Mouse (Mus musculus): ENCODE results near the gene Tbcc. TPM values are rescaled to one million over a fixed set of nuclear protein-coding genes. Genes with fewer than 3 reads are reported as not detected.
"Not testable (repeated sequence)": the region's sequence is repeated elsewhere in the genome, so short reads cannot be mapped to it uniquely, and the experiment has no call there.

Gene Tbcc
- total RNA-seq (2015; ENCODE audit: low replicate concordance), result 3.2 and 7.5 TPM in 2 replicates
- 1.1 and 2.7 TPM in 2 replicates for total RNA-seq (2017; ENCODE audit: low replicate concordance)

DNA sequence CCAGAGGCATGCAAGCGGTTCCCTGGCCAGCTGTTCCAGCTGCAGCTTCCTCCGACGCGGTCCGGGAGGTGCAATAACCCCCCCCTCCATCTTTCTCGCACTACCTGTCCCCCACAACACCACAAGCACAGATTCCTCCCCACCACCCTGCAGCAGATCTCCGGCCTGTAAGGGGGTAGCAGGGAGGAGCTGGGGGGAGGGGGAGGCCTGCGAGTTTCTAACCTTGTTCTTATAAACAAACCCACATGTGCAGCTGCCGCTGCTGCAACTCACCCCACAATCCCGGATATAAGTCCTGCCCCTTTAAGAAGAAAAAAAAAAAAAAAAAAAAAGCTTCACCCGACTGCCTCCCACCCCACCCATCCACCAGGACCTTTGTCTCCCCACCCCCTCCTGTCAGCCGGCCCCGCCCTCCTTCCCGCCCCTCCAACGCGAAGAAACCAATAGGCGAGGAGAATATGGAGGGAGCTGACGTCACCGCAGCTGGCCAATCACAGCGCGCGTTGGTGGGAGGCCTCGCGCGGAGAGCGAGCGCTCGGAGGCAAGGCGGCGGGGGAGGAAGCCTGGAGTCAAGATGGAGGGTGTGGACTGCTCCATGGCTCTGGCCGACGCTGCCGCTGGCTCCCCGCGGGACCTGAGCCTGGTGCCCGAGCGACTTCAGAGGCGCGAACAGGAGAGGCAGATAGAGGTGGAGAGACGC, at the start of gene Tbcc:
Tbcc (plus strand) TSS at position 569 of the 700 bp plus-strand sequence.
- ATAC-seq (replicated peaks; ENCODE audit: low FRiP score, poor library complexity, severe bottlenecking), result peak; percentile 92

DNA sequence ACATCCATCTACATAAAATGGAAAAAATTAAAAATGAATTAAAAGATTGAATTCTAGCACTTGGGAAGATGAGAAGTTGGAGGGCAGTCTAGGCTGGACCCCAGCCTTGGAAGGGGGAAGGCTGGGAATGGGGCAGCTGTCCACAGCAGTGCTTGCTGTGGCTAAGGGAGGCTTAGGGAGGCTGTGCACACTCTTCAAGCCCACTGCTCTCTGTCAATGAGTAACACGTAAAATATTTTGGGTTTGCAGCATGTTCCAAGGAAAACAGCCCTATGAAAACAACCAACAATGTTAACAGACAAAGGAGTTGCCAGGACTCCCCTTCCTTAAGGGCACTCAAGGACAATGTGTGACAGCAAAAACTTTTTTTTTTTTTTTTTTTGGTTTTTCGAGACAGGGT, 47.5 kb upstream of the Tbcc start:
- ATAC-seq (replicated peaks; ENCODE audit: low FRiP score, poor library complexity, severe bottlenecking), result no peak

DNA sequence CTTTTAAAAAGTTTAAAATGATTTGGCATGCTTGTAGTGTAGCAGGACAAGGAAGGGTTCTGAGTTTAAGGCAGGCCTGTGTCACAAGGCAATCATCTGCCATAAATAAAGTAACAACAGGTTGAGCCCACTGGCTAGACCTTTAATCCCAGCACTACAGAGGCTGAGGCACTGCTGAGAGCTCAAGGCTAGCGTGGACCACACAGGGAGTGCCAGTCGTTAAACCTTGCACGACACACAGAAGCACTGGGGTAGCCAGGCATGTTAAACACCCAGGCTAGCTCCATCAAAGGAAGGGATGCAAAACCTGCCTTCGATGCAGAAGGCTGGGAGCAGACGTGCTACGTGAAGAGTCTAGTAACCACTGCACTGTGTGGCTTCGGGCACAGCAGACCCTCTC, 46.8 kb upstream of the Tbcc start:
- no peak for ATAC-seq (replicated peaks; ENCODE audit: low FRiP score, poor library complexity, severe bottlenecking)

DNA sequence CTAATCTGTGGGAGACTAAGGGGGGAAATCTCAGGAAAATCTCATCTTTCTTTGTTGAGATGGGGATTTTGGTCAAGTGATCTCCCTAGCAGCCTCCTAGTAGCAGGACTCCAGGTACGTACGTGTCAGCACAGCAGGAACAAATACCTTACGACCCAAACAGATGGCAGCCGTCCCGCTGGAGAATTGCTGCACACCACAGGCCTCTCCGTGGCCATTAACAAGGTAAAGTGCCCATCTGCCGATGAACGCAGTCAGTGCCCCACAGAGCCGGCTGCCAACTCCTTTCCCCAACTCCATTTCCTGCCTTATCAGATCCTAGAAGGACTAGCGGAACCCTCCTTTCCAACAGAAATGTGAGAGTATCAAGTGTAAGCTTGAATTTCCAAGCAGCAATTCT, 45.7 kb upstream of the Tbcc start:
- ATAC-seq (replicated peaks; ENCODE audit: low FRiP score, poor library complexity, severe bottlenecking), result no peak

DNA sequence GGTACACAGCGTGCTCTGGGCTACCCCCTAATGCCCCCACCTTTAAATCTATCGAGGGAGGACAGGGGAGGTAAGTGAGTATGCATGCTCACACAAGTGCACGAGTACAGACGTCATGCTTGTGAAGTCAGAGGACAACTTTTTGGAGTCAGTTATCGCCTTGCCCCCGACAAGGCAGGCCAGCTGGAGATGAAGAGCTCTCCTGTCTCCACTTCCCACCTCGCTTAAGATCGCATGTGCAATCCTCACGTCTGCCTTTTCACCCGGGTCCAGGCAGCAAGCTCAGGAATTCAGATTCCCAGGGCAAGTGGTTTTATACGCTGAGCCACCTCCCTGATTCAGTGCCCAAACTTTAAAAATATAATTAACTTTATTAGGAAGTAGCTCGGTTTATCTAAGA, 45.2 kb upstream of the Tbcc start:
- ATAC-seq (replicated peaks; ENCODE audit: low FRiP score, poor library complexity, severe bottlenecking), result no peak

DNA sequence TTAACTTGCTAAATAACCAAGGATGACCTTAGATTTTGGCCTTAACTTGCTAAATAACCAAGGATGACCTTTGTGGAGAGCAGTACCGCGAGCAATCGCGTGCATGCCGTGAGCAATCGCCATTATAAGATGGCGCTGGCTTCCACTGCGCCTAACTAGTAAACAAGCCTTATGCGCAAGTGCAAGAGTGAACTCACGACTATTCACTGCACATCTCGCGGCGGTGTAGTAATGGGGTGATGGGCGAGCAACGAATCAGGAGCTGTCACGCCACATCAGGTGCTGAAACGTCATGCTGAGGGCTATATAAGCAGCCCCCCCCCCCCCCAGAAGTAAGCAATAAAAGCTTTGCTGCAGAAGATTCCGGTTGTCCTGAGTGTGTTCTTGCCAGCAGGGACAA, 43.9 kb upstream of the Tbcc start:
- not testable (repeated sequence) for ATAC-seq (replicated peaks; ENCODE audit: low FRiP score, poor library complexity, severe bottlenecking)

DNA sequence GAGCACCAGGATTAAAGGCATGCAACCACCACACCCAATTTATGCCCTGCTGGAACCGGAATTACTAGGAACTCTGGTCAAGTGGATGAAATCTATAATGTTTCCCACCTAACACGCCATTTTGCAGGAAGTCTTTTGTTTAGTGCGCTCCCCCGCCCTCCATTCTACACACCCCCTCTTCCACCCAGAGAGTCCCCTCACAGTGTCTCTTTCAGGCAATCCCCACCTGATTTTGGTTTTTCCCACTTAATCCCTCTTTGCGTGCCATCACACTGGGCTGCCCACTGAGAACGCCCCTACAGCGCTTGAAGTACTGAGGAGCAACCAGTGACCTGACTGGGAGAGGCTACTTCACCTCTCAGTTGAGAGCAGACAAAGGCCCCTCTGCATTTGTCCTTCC, 43.3 kb upstream of the Tbcc start:
- ATAC-seq (replicated peaks; ENCODE audit: low FRiP score, poor library complexity, severe bottlenecking), result no peak

DNA sequence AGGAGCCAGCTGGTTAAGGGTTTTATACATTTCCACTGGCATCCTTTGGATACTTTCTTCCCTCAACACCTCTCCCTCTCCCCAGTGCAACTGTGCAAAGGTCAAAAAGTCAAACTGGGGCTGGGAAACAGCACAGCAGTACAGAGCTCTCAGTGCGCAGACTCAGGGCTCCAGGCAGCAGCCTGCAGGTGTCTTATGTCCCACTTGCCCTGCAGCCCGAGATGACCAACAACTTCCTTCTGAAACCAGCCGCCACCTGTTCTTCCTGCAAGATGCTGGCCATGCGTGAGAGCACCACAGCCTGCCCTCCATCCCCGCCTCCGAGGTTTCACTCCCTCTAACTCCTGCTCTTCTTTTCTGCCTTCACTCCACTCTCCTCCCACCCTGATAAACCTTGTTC, 37.8 kb upstream of the Tbcc start:
- ATAC-seq (replicated peaks; ENCODE audit: low FRiP score, poor library complexity, severe bottlenecking), result no peak

DNA sequence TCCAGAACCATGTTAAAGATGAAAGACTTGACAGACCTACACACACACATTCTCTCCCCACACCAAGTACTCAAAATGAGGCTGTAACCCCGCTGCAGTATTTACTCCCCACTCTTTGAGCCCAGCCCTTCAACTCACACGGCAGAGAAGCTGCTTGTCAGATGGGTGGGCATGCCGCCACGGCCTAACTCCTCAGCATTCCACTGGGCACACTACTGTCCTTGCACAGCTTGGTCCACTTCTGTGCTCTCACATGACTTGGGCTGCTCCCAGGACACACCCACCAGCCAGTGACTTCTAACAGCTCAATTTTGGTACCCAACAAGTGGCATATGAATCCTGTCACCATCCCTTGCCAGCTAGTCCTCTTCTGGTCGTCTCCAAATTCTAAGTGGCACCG, 37.2 kb upstream of the Tbcc start:
- no peak for ATAC-seq (replicated peaks; ENCODE audit: low FRiP score, poor library complexity, severe bottlenecking)

DNA sequence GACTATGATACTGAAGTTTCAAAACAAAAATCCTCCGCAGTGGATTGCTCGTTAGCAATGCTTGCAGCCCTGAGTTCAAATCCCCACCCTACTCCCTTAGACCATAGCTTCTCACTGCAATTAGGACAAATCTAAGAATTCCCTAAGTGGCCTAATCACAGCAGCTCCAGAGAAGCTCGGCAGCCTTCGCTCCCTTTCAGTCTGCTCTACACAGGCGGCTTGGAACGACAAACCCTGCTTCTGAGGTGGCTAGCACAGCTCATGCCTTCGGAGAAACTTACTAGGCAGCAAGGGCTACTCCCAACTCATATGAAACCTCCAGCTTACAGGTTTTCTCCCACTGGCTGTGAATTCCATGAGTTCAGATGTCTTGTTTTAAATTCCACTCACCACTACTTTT, 36.4 kb upstream of the Tbcc start:
- no peak for ATAC-seq (replicated peaks; ENCODE audit: low FRiP score, poor library complexity, severe bottlenecking)

DNA sequence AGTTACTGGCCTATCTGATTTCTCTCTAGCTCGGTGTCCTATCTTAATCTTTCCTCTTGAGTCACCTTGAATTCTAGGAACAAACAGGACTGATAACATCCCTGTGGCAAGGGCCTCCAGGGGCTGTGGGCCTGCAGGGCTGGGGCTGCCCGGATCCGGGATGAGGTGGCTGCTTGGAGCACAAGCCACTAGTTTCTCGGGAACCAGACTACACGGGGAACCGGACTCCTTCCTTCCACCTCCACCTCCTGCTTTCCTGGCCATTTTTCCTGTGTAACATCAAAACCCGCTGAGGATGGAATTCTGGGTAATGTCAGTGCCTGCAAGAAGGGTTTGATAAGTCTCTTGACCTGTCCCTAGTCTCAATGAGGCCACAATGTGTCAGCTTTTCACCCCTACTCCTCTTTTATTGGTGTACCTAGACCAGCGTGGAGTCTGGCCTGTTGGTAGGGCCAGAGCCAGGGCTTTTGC, 35.8 kb upstream of the Tbcc start:
- no peak for ATAC-seq (replicated peaks; ENCODE audit: low FRiP score, poor library complexity, severe bottlenecking)

DNA sequence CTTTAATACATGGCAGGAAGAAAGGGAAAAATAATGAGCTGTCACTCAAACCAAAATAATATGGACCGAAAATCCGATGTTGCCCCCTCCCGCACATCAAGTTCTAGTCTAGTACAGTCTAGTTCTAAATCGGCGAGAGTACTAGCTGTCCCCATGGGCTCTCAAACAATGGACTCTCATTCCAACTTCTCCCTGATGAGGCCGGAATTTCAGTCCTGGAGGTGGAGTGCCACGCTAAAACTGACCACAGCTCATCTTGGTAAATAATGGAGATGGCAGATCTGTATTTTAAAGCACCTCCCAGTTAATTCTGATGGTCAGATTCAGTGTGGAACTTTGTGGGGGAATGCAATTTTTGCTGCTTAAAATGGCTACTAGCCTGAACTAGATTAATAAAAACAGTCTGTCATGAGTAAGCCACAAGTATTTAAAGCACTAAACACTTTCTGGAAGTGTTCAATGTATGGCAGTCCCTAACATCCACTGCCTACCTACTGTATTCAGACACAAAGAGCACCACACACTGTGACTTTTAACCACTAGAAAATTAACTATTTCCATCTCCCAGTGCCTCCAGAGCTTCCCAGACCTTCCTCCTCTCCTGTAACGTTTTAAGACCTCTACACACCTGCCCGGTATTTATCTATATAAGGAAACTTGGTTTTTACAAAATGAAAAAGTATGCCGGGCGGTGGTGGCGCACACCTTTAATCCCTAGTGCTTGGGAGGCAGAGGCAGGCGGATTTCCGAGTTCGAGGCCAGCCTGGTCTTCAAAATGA, 35.0 kb upstream of the Tbcc start:
- no peak for ATAC-seq (replicated peaks; ENCODE audit: low FRiP score, poor library complexity, severe bottlenecking)

DNA sequence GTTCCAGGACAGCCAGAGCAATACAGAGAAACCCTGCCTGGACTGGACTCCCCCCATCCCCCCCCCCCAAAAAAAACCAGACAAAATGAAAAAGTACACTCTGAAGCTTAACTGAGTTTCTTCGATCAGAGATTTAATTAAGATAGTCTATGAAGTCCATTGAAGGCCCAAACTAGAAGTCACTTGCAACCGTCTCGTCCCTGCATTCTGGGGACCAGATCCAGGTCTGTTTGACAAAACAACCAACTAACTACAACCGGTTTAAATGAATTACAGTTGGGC, 34.4 kb upstream of the Tbcc start:
- no peak for ATAC-seq (replicated peaks; ENCODE audit: low FRiP score, poor library complexity, severe bottlenecking)

DNA sequence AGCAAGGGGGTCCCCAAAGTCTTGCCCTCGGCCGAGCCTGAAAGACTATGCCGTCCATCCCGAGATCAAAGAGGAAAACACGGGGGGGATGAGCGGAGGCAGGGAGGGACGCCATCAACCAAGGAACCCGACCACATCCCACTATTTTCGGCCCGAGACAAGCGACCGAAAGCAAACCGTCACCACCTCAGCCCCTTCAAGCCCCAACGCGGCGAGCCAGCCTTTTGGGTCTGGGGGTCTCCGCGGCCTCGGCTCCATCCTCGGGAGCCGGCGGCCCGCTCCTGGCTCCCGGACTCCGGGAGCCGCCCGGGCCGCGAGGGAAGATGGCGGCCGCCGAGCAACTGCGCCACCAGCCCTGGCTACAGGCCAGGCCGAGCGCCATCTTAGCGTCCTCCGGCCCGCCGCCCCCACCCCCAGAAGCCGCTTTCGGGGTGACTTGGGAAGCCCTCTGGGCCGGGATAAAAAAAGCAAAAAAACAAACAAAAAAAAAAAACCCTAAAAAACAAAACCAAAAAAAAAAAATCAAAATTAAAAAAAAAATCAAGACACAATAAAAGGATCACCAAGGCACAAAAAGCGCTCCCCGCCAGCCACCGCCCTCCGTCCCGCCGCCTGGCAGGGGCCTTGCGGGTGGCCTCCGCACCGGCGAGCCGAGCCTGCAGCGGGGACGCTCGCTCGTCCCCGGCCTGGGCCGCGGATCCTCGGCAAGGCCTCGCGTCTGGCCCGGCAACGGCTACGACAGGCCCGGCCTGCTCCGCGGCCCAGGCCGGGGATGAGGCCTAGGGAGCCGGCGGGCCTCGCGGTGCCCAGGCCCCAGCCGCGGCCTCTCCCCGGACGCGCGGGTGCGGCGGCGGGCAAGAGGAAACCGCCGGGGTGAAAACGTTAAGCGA, 33.8 kb upstream of the Tbcc start:
- peak; percentile 75 for ATAC-seq (replicated peaks; ENCODE audit: low FRiP score, poor library complexity, severe bottlenecking)

DNA sequence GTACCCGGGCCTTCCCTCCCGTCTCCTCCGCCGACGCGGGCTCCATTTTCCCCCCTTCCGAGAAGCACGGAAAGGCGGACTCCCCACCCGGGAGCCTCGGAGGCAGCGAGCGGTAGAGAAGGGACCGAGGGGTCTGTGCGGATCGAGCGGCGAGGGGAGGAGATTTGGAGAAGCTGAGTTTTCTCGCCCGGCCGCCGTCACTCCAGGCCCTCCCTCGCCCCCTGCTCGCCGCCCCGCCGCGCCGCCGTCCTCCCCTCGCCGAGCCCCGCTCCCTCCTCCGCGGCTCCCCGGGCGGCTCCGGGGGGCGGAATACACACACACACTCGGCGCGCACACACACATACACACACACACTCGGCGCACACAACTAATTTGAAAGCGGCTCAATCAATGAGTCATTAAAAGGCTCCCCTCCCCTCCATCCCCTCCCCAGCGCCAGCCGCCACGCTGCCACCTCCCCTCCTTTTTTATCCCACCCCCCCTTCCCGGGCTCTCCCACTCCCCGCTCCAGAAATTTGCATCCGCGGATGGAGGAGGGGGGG, 33.1 kb upstream of the Tbcc start:
- ATAC-seq (replicated peaks; ENCODE audit: low FRiP score, poor library complexity, severe bottlenecking), result peak; percentile 56

DNA sequence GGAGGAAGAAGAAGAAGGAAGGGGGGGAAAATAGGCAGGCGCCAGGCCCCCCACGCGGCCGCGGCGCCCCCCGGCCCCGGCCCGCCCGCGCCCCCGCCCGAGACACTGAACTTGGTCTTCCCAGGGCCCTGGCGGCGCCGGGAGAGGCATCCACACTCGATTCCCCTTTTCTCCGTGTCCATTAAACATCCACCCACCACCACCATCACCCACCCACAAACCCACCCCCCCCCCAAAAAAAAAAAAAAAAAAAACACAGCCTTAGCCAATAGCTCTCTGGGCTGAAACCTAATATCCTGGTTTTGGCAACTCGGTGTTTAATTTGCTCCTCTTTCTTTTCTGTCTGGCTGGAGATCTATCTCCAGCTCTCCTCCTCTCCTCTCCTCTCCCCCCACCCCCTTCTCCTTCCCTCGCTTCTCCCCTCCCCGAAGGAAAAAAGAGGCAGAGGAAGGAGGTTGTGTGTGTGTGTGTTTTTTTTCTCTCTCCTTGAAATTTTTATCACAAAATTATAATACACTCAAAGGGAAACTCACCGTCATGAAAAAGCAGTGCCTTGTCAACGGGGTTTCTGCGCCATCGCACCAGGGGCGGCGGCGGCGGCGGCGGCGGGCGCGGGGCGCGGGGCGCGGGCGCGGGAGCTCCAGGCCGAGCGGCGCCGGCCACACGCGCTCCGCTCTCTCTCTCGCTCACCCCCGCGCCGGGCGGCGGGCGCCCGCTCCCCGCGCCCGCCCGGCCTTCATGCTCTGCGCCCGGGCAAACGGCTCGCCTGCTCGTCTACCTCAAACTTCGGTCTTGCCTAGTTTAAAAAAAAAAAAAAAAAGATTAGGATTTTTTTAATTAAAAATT, 32.4 kb upstream of the Tbcc start, which contains the start of gene Bicral:
Bicral (minus strand) TSS at position 580 of the 846 bp plus-strand sequence.
- no peak for ATAC-seq (replicated peaks; ENCODE audit: low FRiP score, poor library complexity, severe bottlenecking)

DNA sequence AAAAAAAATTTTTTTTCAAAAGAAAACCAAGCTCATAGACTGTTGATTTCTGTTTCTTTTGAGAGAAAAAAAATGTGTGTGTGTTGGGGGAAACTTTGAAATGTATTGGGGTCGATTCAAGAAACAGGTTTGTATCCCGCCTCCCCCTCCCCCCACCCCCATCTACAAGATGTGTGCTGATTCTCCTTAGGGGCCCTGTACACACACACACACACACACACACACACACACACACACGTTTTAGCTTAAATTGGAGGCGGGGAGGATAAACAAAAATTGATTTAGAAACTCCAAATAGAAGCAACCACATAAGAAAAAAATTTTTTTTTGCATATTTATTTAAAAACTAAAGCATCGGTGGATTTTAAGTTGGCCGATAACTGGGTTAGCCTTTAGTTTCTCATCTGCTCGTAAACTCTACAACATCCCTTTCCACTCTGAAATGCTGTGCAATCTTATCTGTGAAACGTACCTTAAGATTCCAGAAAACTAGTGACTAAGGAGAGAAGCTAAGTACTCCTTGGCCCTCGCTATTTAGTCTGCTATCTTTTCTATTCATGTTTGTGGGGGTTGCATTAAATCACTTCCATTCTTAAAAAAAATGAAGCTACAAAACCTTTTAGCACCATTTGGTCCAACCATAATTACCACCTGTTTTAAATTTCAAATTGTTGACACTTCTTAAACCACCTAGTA, 31.6 kb upstream of the Tbcc start:
- ATAC-seq (replicated peaks; ENCODE audit: low FRiP score, poor library complexity, severe bottlenecking), result no peak

DNA sequence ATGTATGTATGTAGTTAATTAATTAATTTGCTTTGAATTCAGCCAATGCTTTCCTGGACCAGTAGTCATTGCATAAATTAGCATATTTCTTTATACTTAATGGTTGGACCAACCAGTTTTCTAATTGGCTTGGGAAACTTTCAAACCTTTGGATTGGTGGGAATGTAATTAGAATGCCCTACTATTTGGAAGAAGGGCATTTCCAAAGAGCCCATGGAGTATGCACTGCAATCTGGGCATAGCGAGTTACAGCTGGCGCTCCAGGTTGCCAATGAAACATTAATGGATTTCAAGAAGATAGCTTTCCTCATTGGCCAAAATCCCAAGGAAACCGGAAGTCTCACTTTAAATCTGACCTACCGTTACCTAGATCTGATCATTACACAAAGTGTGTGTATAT, 30.4 kb upstream of the Tbcc start:
- ATAC-seq (replicated peaks; ENCODE audit: low FRiP score, poor library complexity, severe bottlenecking), result no peak
